Mouse (Mus musculus) CD4-positive, CD25-positive, alpha-beta regulatory T cell (primary cell): Measurements from ENCODE around the gene Ggn. TPM values are rescaled to one million over a fixed set of nuclear protein-coding genes. Genes with fewer than 3 reads are reported as not detected.

Experiments
- polyA plus RNA-seq: library from polyadenylated mRNA; unstranded; fragments of 100-300 nt; shearing (Covaris generic); gene quantifications from one replicate; pipeline ENCODE4 v1.2.1, GENCODE M21; 2017

The Ggn gene
- polyA plus RNA-seq = 0.23 TPM

GRCm38 (mm10) chr7:29170066-29170754, at the start of gene Ggn, which contains the start of gene Spred3:
TSS of gene Ggn (plus strand) at chr7:29170210.
TSS of gene Spred3 (minus strand) at chr7:29170411.

GRCm38 (mm10) chr7:29124970-29125369, 45.0 kb upstream of the Ggn start, which contains the start of gene Ryr1:
TSS of gene Ryr1 (minus strand) at chr7:29125179.

GRCm38 (mm10) chr7:29134693-29135386, 35.2 kb upstream of the Ggn start, which contains the start of gene Rasgrp4:
TSS of gene Rasgrp4 (plus strand) at chr7:29134851.

GRCm38 (mm10) chr7:29155838-29156782, 13.9 kb upstream of the Ggn start, which contains the start of gene Fam98c:
TSS of gene Fam98c (minus strand) at chr7:29156234.

GRCm38 (mm10) chr7:29180077-29180853, 10.3 kb downstream of the Ggn start, which contains the start of gene Psmd8:
TSS of gene Psmd8 (minus strand) at chr7:29180701.

GRCm38 (mm10) chr7:29213675-29214082, 43.7 kb downstream of the Ggn start, which contains the start of gene Catsperg1:
TSS of gene Catsperg1 (minus strand) at chr7:29214035.

Other genes starting within 250 kb of the Ggn start
- gene Actn4, start 207.9 kb upstream of the Ggn start, polyA plus RNA-seq = 301 TPM
- 330 TPM for gene Eif3k, start 188.3 kb upstream of the Ggn start, polyA plus RNA-seq
- gene Map4k1, start 188.2 kb upstream of the Ggn start, polyA plus RNA-seq = 167 TPM
- 0.02 TPM for gene Ryr1, start 45.0 kb upstream of the Ggn start, polyA plus RNA-seq
- 2.0 TPM for gene Rasgrp4, start 35.4 kb upstream of the Ggn start, polyA plus RNA-seq
- 76.0 TPM for gene Fam98c, start 14.0 kb upstream of the Ggn start, polyA plus RNA-seq
- 0.16 TPM for gene Spred3, start 201 bp downstream of the Ggn start, polyA plus RNA-seq
- 243 TPM for gene Psmd8, start 10.5 kb downstream of the Ggn start, polyA plus RNA-seq
- 1.5 TPM for gene Catsperg1, start 43.8 kb downstream of the Ggn start, polyA plus RNA-seq
- gene Kcnk6, start 62.3 kb downstream of the Ggn start, polyA plus RNA-seq = 2.5 TPM
- gene Yif1b, start 68.1 kb downstream of the Ggn start, polyA plus RNA-seq = 64.9 TPM
- 2.6 TPM for gene 2200002D01Rik, start 78.3 kb downstream of the Ggn start, polyA plus RNA-seq
- 205 TPM for gene Spint2, start 111.7 kb downstream of the Ggn start, polyA plus RNA-seq
- gene Ppp1r14a, start 119.1 kb downstream of the Ggn start, polyA plus RNA-seq = not detected
- not detected for gene Dpf1, start 133.7 kb downstream of the Ggn start, polyA plus RNA-seq